Mouse (Mus musculus) cerebellum, postnatal 4 days (tissue): ENCODE results near the gene Ceacam15.

ENCODE experiments used
- DNase-seq, 2 experiments: peaks; one replicate each; pipeline ENCODE4 v3.0.0; 2022; ENCODE audit warnings: low spot score in 2 of 2, mixed read lengths in 1 of 2

Ceacam15 gene

GRCm38 (mm10) chr7:16629598-16630296 lies 45.8 kb downstream of the Ceacam15 start:
- DNase-seq: peak in 1 of 2 experiments; percentile 57

DNA sequence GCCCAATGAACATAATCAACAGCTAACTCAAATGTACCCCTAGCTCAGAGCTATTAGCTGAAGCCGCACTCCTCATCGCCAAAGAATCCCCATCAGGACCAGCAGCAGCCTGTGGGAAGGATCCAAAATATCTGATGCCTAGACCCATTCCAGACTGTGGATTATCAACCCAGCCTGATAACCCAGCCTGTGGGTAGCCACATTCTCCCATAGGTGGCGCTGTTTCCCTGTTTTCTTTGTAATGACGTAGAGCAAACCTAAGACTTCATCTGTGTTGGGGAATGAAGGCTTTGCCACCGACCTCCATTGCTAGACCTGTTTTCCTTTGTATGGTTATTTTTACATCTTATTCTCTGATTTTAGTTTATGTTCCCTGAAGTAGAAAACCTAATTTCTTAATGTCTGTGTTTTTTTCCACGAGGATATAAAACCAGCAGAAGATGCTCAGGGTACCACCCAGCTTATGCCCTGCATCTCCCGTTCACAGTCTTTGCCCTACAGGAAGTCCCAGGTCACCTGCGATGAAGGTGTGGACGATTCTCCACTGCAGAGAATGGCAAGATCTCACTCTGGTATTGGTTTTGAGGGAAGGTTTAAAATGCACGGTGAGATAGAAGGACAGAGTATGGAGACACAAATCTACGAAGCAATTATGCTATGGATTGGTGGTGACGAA lies 47.3 kb downstream of the Ceacam15 start:
- peak; percentile 40 to 74 for DNase-seq

DNA sequence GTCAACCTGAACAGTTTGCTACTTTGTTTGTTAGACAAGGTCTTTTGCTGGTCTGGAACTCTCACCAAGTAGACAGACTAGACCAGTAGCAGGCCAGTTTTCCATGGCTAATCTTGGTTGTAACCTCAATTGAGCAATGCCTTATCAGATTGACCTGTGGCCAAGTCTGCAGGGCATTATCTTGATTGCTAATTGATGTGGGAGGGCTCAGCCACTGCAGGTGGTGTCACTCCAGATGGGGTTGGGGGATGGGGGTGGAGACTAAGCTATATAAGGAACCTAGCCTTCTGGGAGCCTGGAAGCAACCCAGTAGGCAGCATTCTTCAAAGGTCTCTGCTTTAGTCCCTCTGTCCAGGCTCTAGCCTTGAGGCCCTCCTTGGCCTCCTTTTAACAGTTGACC lies 51.8 kb downstream of the Ceacam15 start:
- no peak for DNase-seq

DNA sequence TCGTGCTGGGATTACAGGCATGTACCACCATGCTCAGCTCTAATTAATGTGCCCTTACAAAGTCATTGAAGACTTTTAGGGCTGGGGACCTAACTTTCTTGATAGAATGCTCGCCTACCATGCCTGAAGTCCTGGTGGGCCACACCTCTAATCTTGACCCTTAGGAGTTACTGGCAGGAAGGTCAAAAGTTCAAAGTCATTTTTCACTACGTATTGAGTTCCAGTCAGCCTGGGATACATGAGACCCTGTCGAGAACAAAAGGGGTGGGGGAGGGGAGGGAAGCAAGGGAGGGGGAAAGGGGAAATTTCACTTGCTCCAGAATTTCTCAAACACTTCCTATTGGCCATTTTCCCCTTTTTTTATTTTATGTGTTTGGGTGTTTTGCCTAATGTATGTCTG lies 52.4 kb downstream of the Ceacam15 start:
- no peak for DNase-seq
